Mouse (Mus musculus): ENCODE measurements around the gene Cysrt1. TPM values are rescaled to one million over a fixed set of nuclear protein-coding genes. Genes with fewer than 3 reads are reported as not detected.

The Cysrt1 gene
- polyA plus RNA-seq (2011; ENCODE audit: insufficient read depth, insufficient read length, low replicate concordance, missing spikeins) = not detected in 2 replicates

- peaks cover 2% of the 10 kb centered on the region for H3K4me1 ChIP-seq (ENCODE audit: control insufficient read depth, insufficient read depth, low read length)
- no peak for TF ChIP-seq POLR2A (IDR thresholded peaks at IDR 0.05; ENCODE audit: borderline replicate concordance, control insufficient read depth, low read depth, low read length)
- TF ChIP-seq CTCF (IDR thresholded peaks at IDR 0.05; ENCODE audit: control insufficient read depth, insufficient read depth, low read length) = no peak
- H3K4me3 ChIP-seq (replicated peaks; ENCODE audit: control insufficient read depth, low read depth, low read length) = no peak within 1 kb of the TSS
- WGBS = under 1% methylated on average over 56 of the region's 59 CpGs
- H3K27ac ChIP-seq (ENCODE audit: control insufficient read depth, insufficient read depth, low read depth, low read length, poor library complexity) = no peak within 1 kb of the TSS; the same call in 1 of the 2 replicates
These were observed at the start of gene Cysrt1, which contains the start of gene Rnf208 for GRCm38 (mm10) chr2:25242101-25242506. Cysrt1 (minus strand) TSS chr2:25242452. Rnf208 (plus strand) TSS chr2:25242255.

- no peak overlapping the region for H3K4me3 ChIP-seq (replicated peaks; ENCODE audit: control insufficient read depth, low read depth, low read length)
- H3K4me1 ChIP-seq (ENCODE audit: control insufficient read depth, insufficient read depth, low read length) = no peaks in the 10 kb centered on the region
- TF ChIP-seq CTCF (IDR thresholded peaks at IDR 0.05; ENCODE audit: control insufficient read depth, insufficient read depth, low read length) = no peak
- TF ChIP-seq POLR2A (IDR thresholded peaks at IDR 0.05; ENCODE audit: borderline replicate concordance, control insufficient read depth, low read depth, low read length) = no peak
- H3K27ac ChIP-seq (ENCODE audit: control insufficient read depth, insufficient read depth, low read depth, low read length, poor library complexity) = no peak overlapping the region
- WGBS = 10% methylated on average over 32 of the region's 32 CpGs
These were observed 49.2 kb upstream of the Cysrt1 start for GRCm38 (mm10) chr2:25291184-25292053.

- no peaks in the 10 kb centered on the region for H3K4me1 ChIP-seq (ENCODE audit: control insufficient read depth, insufficient read depth, low read length)
- H3K27ac ChIP-seq (ENCODE audit: control insufficient read depth, insufficient read depth, low read depth, low read length, poor library complexity) = no peak overlapping the region
- no peak overlapping the region for H3K4me3 ChIP-seq (replicated peaks; ENCODE audit: control insufficient read depth, low read depth, low read length)
- no peak for TF ChIP-seq CTCF (IDR thresholded peaks at IDR 0.05; ENCODE audit: control insufficient read depth, insufficient read depth, low read length)
- no peak for TF ChIP-seq POLR2A (IDR thresholded peaks at IDR 0.05; ENCODE audit: borderline replicate concordance, control insufficient read depth, low read depth, low read length)
- WGBS = 4% methylated on average over 18 of the region's 18 CpGs
These were observed 48.5 kb upstream of the Cysrt1 start for GRCm38 (mm10) chr2:25290816-25291130.

- TF ChIP-seq CTCF (IDR thresholded peaks at IDR 0.05; ENCODE audit: control insufficient read depth, insufficient read depth, low read length) = no peak
- no peak for TF ChIP-seq POLR2A (IDR thresholded peaks at IDR 0.05; ENCODE audit: borderline replicate concordance, control insufficient read depth, low read depth, low read length)
- no peak overlapping the region for H3K4me3 ChIP-seq (replicated peaks; ENCODE audit: control insufficient read depth, low read depth, low read length)
- no peak overlapping the region for H3K27ac ChIP-seq (ENCODE audit: control insufficient read depth, insufficient read depth, low read depth, low read length, poor library complexity)
- no peaks in the 10 kb centered on the region for H3K4me1 ChIP-seq (ENCODE audit: control insufficient read depth, insufficient read depth, low read length)
- 3% methylated on average over 54 of the region's 54 CpGs for WGBS
These were observed 48.0 kb upstream of the Cysrt1 start for GRCm38 (mm10) chr2:25290101-25290815.

GRCm38 (mm10) chr2:25289651-25290050 lies 47.4 kb upstream of the Cysrt1 start, which contains the start of gene Lrrc26:
Lrrc26 (plus strand) TSS chr2:25289915.
- no peak within 1 kb of the TSS for H3K4me3 ChIP-seq (replicated peaks; ENCODE audit: control insufficient read depth, low read depth, low read length)
- 6% methylated on average over 11 of the region's 11 CpGs for WGBS
- TF ChIP-seq CTCF (IDR thresholded peaks at IDR 0.05; ENCODE audit: control insufficient read depth, insufficient read depth, low read length) = no peak
- no peak for TF ChIP-seq POLR2A (IDR thresholded peaks at IDR 0.05; ENCODE audit: borderline replicate concordance, control insufficient read depth, low read depth, low read length)
- H3K27ac ChIP-seq (ENCODE audit: control insufficient read depth, insufficient read depth, low read depth, low read length, poor library complexity) = no peak within 1 kb of the TSS
- no peaks in the 10 kb centered on the region for H3K4me1 ChIP-seq (ENCODE audit: control insufficient read depth, insufficient read depth, low read length)

GRCm38 (mm10) chr2:25288734-25289345 lies 46.6 kb upstream of the Cysrt1 start:
- no peak for TF ChIP-seq CTCF (IDR thresholded peaks at IDR 0.05; ENCODE audit: control insufficient read depth, insufficient read depth, low read length)
- no peak for TF ChIP-seq POLR2A (IDR thresholded peaks at IDR 0.05; ENCODE audit: borderline replicate concordance, control insufficient read depth, low read depth, low read length)
- Histone ChIP-seq H3K4me1 (ENCODE audit: control insufficient read depth, insufficient read depth, low read length) (no peaks in the 10 kb centered on the region), H3K4me3 (replicated peaks; ENCODE audit: control insufficient read depth, low read depth, low read length) (no peak overlapping the region), H3K27ac (ENCODE audit: control insufficient read depth, insufficient read depth, low read depth, low read length, poor library complexity) (no peak overlapping the region)
- WGBS = 85% methylated on average over 7 of the region's 7 CpGs

- Histone ChIP-seq H3K4me1 (ENCODE audit: control insufficient read depth, insufficient read depth, low read length) (no peaks in the 10 kb centered on the region), H3K27ac (ENCODE audit: control insufficient read depth, insufficient read depth, low read depth, low read length, poor library complexity) (no peak within 1 kb of the TSS), H3K4me3 (replicated peaks; ENCODE audit: control insufficient read depth, low read depth, low read length) (no peak within 1 kb of the TSS)
- 85% methylated on average over 6 of the region's 6 CpGs for WGBS
- no peak for TF ChIP-seq CTCF (IDR thresholded peaks at IDR 0.05; ENCODE audit: control insufficient read depth, insufficient read depth, low read length)
- no peak for TF ChIP-seq POLR2A (IDR thresholded peaks at IDR 0.05; ENCODE audit: borderline replicate concordance, control insufficient read depth, low read depth, low read length)
These were observed 45.8 kb upstream of the Cysrt1 start, which contains the start of gene Tmem210 for GRCm38 (mm10) chr2:25287927-25288649. Tmem210 (plus strand) TSS chr2:25288145.
